22 mouse cellular contexts compared by ENCODE assay signal in genomic region chr1:154475706-154476105, GRCm38 (mm10).
"Had no signal": no experiment of that assay in that cellular context is flagged by ENCODE, and none has a peak within 500 bp of the region (broad histone marks: within the 10 kb centered on the region; RNA-seq: fewer than 3 reads in every experiment).

No protein-coding gene starts in this region.

- H3K9ac ChIP-seq: limb, embryonic 13.5 days; liver, embryonic 12.5 days; liver, embryonic 15.5 days; lung, embryonic 15.5 days; midbrain, embryonic 12.5 days; midbrain, embryonic 15.5 days; neural tube, embryonic 12.5 days; neural tube, embryonic 15.5 days; stomach, embryonic 15.5 days had no signal

- H3K36me3 ChIP-seq: limb, embryonic 10.5 days; limb, embryonic 13.5 days; liver, embryonic 12.5 days; liver, embryonic 15.5 days; lung, embryonic 15.5 days; midbrain, embryonic 12.5 days; midbrain, embryonic 15.5 days; neural tube, embryonic 12.5 days; stomach, embryonic 15.5 days had no signal

- H3K27ac ChIP-seq: kidney, postnatal 0 days; limb, embryonic 10.5 days; limb, embryonic 13.5 days; liver, embryonic 12.5 days; liver, embryonic 15.5 days; lung, embryonic 15.5 days; midbrain, embryonic 12.5 days; midbrain, embryonic 15.5 days; neural tube, embryonic 12.5 days; neural tube, embryonic 15.5 days; stomach, embryonic 15.5 days had no signal

- H3K27me3 ChIP-seq: limb, embryonic 13.5 days; liver, embryonic 12.5 days; liver, embryonic 15.5 days; lung, embryonic 15.5 days; midbrain, embryonic 12.5 days; midbrain, embryonic 15.5 days; neural tube, embryonic 12.5 days; neural tube, embryonic 15.5 days; stomach, embryonic 15.5 days had no signal

- ATAC-seq: intestine, postnatal 0 days; liver, embryonic 12.5 days; midbrain, embryonic 15.5 days had no signal

- H3K4me3 ChIP-seq: limb, embryonic 10.5 days; limb, embryonic 13.5 days; liver, embryonic 12.5 days; liver, embryonic 15.5 days; lung, embryonic 15.5 days; midbrain, embryonic 12.5 days; midbrain, embryonic 15.5 days; neural tube, embryonic 12.5 days; neural tube, embryonic 15.5 days; stomach, embryonic 15.5 days had no signal

- DNase-seq: kidney, adult 2 months; kidney, postnatal 25 days; layer of hippocampus, postnatal 36 days; liver; lung, adult 18-20 months; lung, postnatal 10 days; lung, postnatal 36 days; spleen, adult 18-20 months; thymus, adult 18-20 months; thymus, postnatal 36 days had no signal

- H3K4me2 ChIP-seq: limb, embryonic 13.5 days; liver, embryonic 12.5 days; liver, embryonic 15.5 days; lung, embryonic 15.5 days; midbrain, embryonic 12.5 days; midbrain, embryonic 15.5 days; neural tube, embryonic 12.5 days; neural tube, embryonic 15.5 days; stomach, embryonic 15.5 days had no signal

- H3K4me1 ChIP-seq: limb, embryonic 10.5 days; limb, embryonic 13.5 days; liver, embryonic 12.5 days; liver, embryonic 15.5 days; lung, embryonic 15.5 days; midbrain, embryonic 12.5 days; midbrain, embryonic 15.5 days; neural tube, embryonic 12.5 days; neural tube, embryonic 15.5 days; stomach, embryonic 15.5 days had no signal

- H3K9me3 ChIP-seq: limb, embryonic 10.5 days; limb, embryonic 13.5 days; liver, embryonic 12.5 days; liver, embryonic 15.5 days; lung, embryonic 15.5 days; midbrain, embryonic 12.5 days; midbrain, embryonic 15.5 days; neural tube, embryonic 12.5 days; neural tube, embryonic 15.5 days; stomach, embryonic 15.5 days had no signal
